Mouse (Mus musculus): Measurements from ENCODE around the gene Kng2.
"Not testable (repeated sequence)": the region's sequence is repeated elsewhere in the genome, so short reads cannot be mapped to it uniquely, and the experiment has no call there.

Gene Kng2

GRCm38 (mm10) chr16:23028966-23029600, at the start of gene Kng2:
Gene Kng2 (minus strand): TSS chr16:23029482.
- DNase-seq, result not testable (repeated sequence)

- DNase-seq, result not testable (repeated sequence)
These were observed 48.2 kb upstream of the Kng2 start for GRCm38 (mm10) chr16:23077516-23077915.

- DNase-seq, result not testable (repeated sequence)
These were observed 31.6 kb upstream of the Kng2 start for GRCm38 (mm10) chr16:23060781-23061325.

- not testable (repeated sequence) for DNase-seq
These were observed 30.3 kb upstream of the Kng2 start for GRCm38 (mm10) chr16:23059630-23060029.

GRCm38 (mm10) chr16:23057668-23058447, 28.6 kb upstream of the Kng2 start, which contains the start of gene Kng1:
Gene Kng1 (plus strand): TSS chr16:23057865.
- DNase-seq, result not testable (repeated sequence)

- DNase-seq, result no peak
These were observed 17.0 kb upstream of the Kng2 start for GRCm38 (mm10) chr16:23046319-23046718.

- no peak for DNase-seq
These were observed 11.6 kb upstream of the Kng2 start for GRCm38 (mm10) chr16:23040876-23041275.

GRCm38 (mm10) chr16:23039281-23039680, 10.0 kb upstream of the Kng2 start:
- no peak for DNase-seq

- no peak for DNase-seq
These were observed 8.5 kb upstream of the Kng2 start for GRCm38 (mm10) chr16:23037744-23038143.

- no peak for DNase-seq
These were observed 4.4 kb upstream of the Kng2 start for GRCm38 (mm10) chr16:23033673-23034072.

- DNase-seq, result no peak
These were observed 1.6 kb upstream of the Kng2 start for GRCm38 (mm10) chr16:23030673-23031435.

- DNase-seq, result not testable (repeated sequence)
These were observed 1.9 kb downstream of the Kng2 start for GRCm38 (mm10) chr16:23027341-23027740.

- DNase-seq, result no peak
These were observed 2.7 kb downstream of the Kng2 start for GRCm38 (mm10) chr16:23026582-23026981.

GRCm38 (mm10) chr16:23025111-23025510, 4.2 kb downstream of the Kng2 start:
- DNase-seq, result no peak

GRCm38 (mm10) chr16:23020571-23020970, 8.7 kb downstream of the Kng2 start:
- DNase-seq, result not testable (repeated sequence)

- not testable (repeated sequence) for DNase-seq
These were observed 14.6 kb downstream of the Kng2 start for GRCm38 (mm10) chr16:23014645-23015044.

- not testable (repeated sequence) for DNase-seq
These were observed 15.5 kb downstream of the Kng2 start for GRCm38 (mm10) chr16:23013786-23014185.

- not testable (repeated sequence) for DNase-seq
These were observed 32.3 kb downstream of the Kng2 start for GRCm38 (mm10) chr16:22996951-22997350.

- no peak for DNase-seq
These were observed 61.8 kb downstream of the Kng2 start for GRCm38 (mm10) chr16:22967383-22968030.

- no peak for DNase-seq
These were observed 66.0 kb downstream of the Kng2 start for GRCm38 (mm10) chr16:22963293-22963692.

GRCm38 (mm10) chr16:22962256-22962655, 67.0 kb downstream of the Kng2 start:
- DNase-seq, result no peak

GRCm38 (mm10) chr16:22961073-22961472, 68.2 kb downstream of the Kng2 start:
- DNase-seq, result no peak

- DNase-seq, result no peak
These were observed 73.2 kb downstream of the Kng2 start for GRCm38 (mm10) chr16:22956085-22956439.

All from cerebellum, adult 9-11 months (tissue).